Mouse (Mus musculus): ENCODE data around the gene Maml3. TPM values are rescaled to one million over a fixed set of nuclear protein-coding genes. Genes with fewer than 3 reads are reported as not detected.

The Maml3 gene
- polyA plus RNA-seq, 1 experiment: 12.7 TPM

- peak; percentile 40 for DNase-seq (ENCODE audit: low read depth)
- no peak for TF ChIP-seq CTCF (IDR thresholded peaks at IDR 0.05; ENCODE audit: borderline replicate concordance, extremely low read depth, insufficient read depth, insufficient read length)
- TF ChIP-seq POLR2A (IDR thresholded peaks at IDR 0.05; ENCODE audit: borderline replicate concordance, extremely low read depth, insufficient read depth, insufficient read length, poor library complexity, severe bottlenecking): no peak
Measured at GRCm38 (mm10) chr3:51998511-51999399, 106.1 kb downstream of the Maml3 start.

- no peak for DNase-seq (ENCODE audit: low read depth)
- TF ChIP-seq POLR2A (IDR thresholded peaks at IDR 0.05; ENCODE audit: borderline replicate concordance, extremely low read depth, insufficient read depth, insufficient read length, poor library complexity, severe bottlenecking) (no peak), CTCF (IDR thresholded peaks at IDR 0.05; ENCODE audit: borderline replicate concordance, extremely low read depth, insufficient read depth, insufficient read length) (no peak)
Measured at GRCm38 (mm10) chr3:51997616-51998015, 107.3 kb downstream of the Maml3 start.

- DNase-seq (ENCODE audit: low read depth): no peak
- TF ChIP-seq POLR2A (IDR thresholded peaks at IDR 0.05; ENCODE audit: borderline replicate concordance, extremely low read depth, insufficient read depth, insufficient read length, poor library complexity, severe bottlenecking) (no peak), CTCF (IDR thresholded peaks at IDR 0.05; ENCODE audit: borderline replicate concordance, extremely low read depth, insufficient read depth, insufficient read length) (no peak)
Measured at GRCm38 (mm10) chr3:51986507-51986906, 118.4 kb downstream of the Maml3 start.

- TF ChIP-seq POLR2A (IDR thresholded peaks at IDR 0.05; ENCODE audit: borderline replicate concordance, extremely low read depth, insufficient read depth, insufficient read length, poor library complexity, severe bottlenecking): no peak
- TF ChIP-seq CTCF (IDR thresholded peaks at IDR 0.05; ENCODE audit: borderline replicate concordance, extremely low read depth, insufficient read depth, insufficient read length): no peak
Measured at GRCm38 (mm10) chr3:51981496-51981895, 123.4 kb downstream of the Maml3 start.

GRCm38 (mm10) chr3:51977654-51978352 lies 127.1 kb downstream of the Maml3 start:
- no peak for TF ChIP-seq CTCF (IDR thresholded peaks at IDR 0.05; ENCODE audit: borderline replicate concordance, extremely low read depth, insufficient read depth, insufficient read length)
- no peak for TF ChIP-seq POLR2A (IDR thresholded peaks at IDR 0.05; ENCODE audit: borderline replicate concordance, extremely low read depth, insufficient read depth, insufficient read length, poor library complexity, severe bottlenecking)
- no peak for DNase-seq (ENCODE audit: low read depth)

More at GRCm38 (mm10) chr3:51981496-51981895, 123.4 kb downstream of the Maml3 start:
- DNase-seq (ENCODE audit: low read depth): no peak

GRCm38 (mm10) chr3:51974601-51975000 lies 130.3 kb downstream of the Maml3 start:
- no peak for DNase-seq (ENCODE audit: low read depth)
- TF ChIP-seq POLR2A (IDR thresholded peaks at IDR 0.05; ENCODE audit: borderline replicate concordance, extremely low read depth, insufficient read depth, insufficient read length, poor library complexity, severe bottlenecking) (no peak), CTCF (IDR thresholded peaks at IDR 0.05; ENCODE audit: borderline replicate concordance, extremely low read depth, insufficient read depth, insufficient read length) (no peak)

- no peak for DNase-seq (ENCODE audit: low read depth)
- TF ChIP-seq POLR2A (IDR thresholded peaks at IDR 0.05; ENCODE audit: borderline replicate concordance, extremely low read depth, insufficient read depth, insufficient read length, poor library complexity, severe bottlenecking) (no peak), CTCF (IDR thresholded peaks at IDR 0.05; ENCODE audit: borderline replicate concordance, extremely low read depth, insufficient read depth, insufficient read length) (no peak)
Measured at GRCm38 (mm10) chr3:51974153-51974552, 130.7 kb downstream of the Maml3 start.

- TF ChIP-seq POLR2A (IDR thresholded peaks at IDR 0.05; ENCODE audit: borderline replicate concordance, extremely low read depth, insufficient read depth, insufficient read length, poor library complexity, severe bottlenecking): no peak
- TF ChIP-seq CTCF (IDR thresholded peaks at IDR 0.05; ENCODE audit: borderline replicate concordance, extremely low read depth, insufficient read depth, insufficient read length): no peak
- DNase-seq (ENCODE audit: low read depth): no peak
Measured at GRCm38 (mm10) chr3:51972576-51972975, 132.3 kb downstream of the Maml3 start.

GRCm38 (mm10) chr3:51970489-51970888 lies 134.4 kb downstream of the Maml3 start:
- no peak for DNase-seq (ENCODE audit: low read depth)
- TF ChIP-seq POLR2A (IDR thresholded peaks at IDR 0.05; ENCODE audit: borderline replicate concordance, extremely low read depth, insufficient read depth, insufficient read length, poor library complexity, severe bottlenecking) (no peak), CTCF (IDR thresholded peaks at IDR 0.05; ENCODE audit: borderline replicate concordance, extremely low read depth, insufficient read depth, insufficient read length) (no peak)

- no peak for DNase-seq (ENCODE audit: low read depth)
- TF ChIP-seq POLR2A (IDR thresholded peaks at IDR 0.05; ENCODE audit: borderline replicate concordance, extremely low read depth, insufficient read depth, insufficient read length, poor library complexity, severe bottlenecking) (no peak), CTCF (IDR thresholded peaks at IDR 0.05; ENCODE audit: borderline replicate concordance, extremely low read depth, insufficient read depth, insufficient read length) (no peak)
Measured at GRCm38 (mm10) chr3:51969451-51969850, 135.4 kb downstream of the Maml3 start.

GRCm38 (mm10) chr3:51965841-51966240 lies 139.0 kb downstream of the Maml3 start:
- no peak for DNase-seq (ENCODE audit: low read depth)
- TF ChIP-seq CTCF (IDR thresholded peaks at IDR 0.05; ENCODE audit: borderline replicate concordance, extremely low read depth, insufficient read depth, insufficient read length) (no peak), POLR2A (IDR thresholded peaks at IDR 0.05; ENCODE audit: borderline replicate concordance, extremely low read depth, insufficient read depth, insufficient read length, poor library complexity, severe bottlenecking) (no peak)

Measured in brain, embryonic 14.5 days (tissue).